Mouse (Mus musculus) midbrain, embryonic 15.5 days (tissue): ENCODE results near the gene Zcchc24. TPM values are rescaled to one million over a fixed set of nuclear protein-coding genes. Genes with fewer than 3 reads are reported as not detected.
A peak's percentile ranks its signal among the peaks of the same experiment; 100 is the strongest.
"Not testable (repeated sequence)": the region's sequence is repeated elsewhere in the genome, so short reads cannot be mapped to it uniquely, and the experiment has no call there.

ENCODE experiments used
- ATAC-seq: fragments of 200-750 bp; cut with Nextera tagmentation; replicated peaks from 2 replicates; pipeline ENCODE4 v1.8.0; 2017; ENCODE audit warnings: moderate TSS enrichment
- H3K27ac ChIP-seq: fragments of 300-500 bp; sonication (generic); 2 replicates; pipeline ENCODE4 v1.5.1; 2015; ENCODE audit warnings: mild to moderate bottlenecking, inconsistent platforms
- H3K27me3 ChIP-seq: fragments of 300-500 bp; sonication (generic); replicated peaks from 2 replicates; pipeline ENCODE4 v1.6.1; 2015; ENCODE audit warnings: inconsistent platforms
- H3K36me3 ChIP-seq: fragments of 300-500 bp; sonication (generic); replicated peaks from 2 replicates; pipeline ENCODE4 v1.6.1; 2015; ENCODE audit warnings: inconsistent platforms
- H3K4me1 ChIP-seq: fragments of 300-500 bp; sonication (generic); 2 replicates; pipeline ENCODE4 v1.6.1; 2015; ENCODE audit warnings: inconsistent platforms
- H3K4me2 ChIP-seq: fragments of 300-500 bp; sonication (generic); 2 replicates; pipeline ENCODE4 v1.6.1; 2015; ENCODE audit warnings: inconsistent platforms, mild to moderate bottlenecking, moderate library complexity
- H3K4me3 ChIP-seq: fragments of 300-500 bp; sonication (generic); 2 replicates; pipeline ENCODE4 v1.5.1; 2015; ENCODE audit warnings: mild to moderate bottlenecking, inconsistent platforms
- H3K9ac ChIP-seq: fragments of 300-500 bp; sonication (generic); 2 replicates; pipeline ENCODE4 v1.6.1; 2015; ENCODE audit warnings: mild to moderate bottlenecking, inconsistent platforms
- H3K9me3 ChIP-seq: fragments of 300-500 bp; sonication (generic); 2 replicates; pipeline ENCODE4 v1.6.1; 2016; ENCODE audit warnings: inconsistent platforms
- WGBS: fragments of 180-500 bp; shearing (Covaris S2); methylation state at CpG from one replicate; pipeline ENCODE4 v1.1.7; 2015; ENCODE audit warnings: mixed read lengths; 5-methylcytosine and 5-hydroxymethylcytosine counted together
- polyA plus RNA-seq: library from polyadenylated mRNA; unstranded; fragments of >200 nt; fragmentation: Nextera tagmentation; extraction: Ambion mirVana; gene quantifications from 2 replicates; pipeline ENCODE4 v1.2.1, GENCODE M21; 2015

Gene Zcchc24
- 12.3 and 14.2 TPM in 2 replicates for polyA plus RNA-seq

GRCm38 (mm10) chr14:25768915-25769625 is at the start of gene Zcchc24:
Zcchc24 (minus strand) TSS chr14:25769039.
- H3K4me1 ChIP-seq: peaks cover 25% of the 10 kb centered on the region
- under 1% methylated on average over 40 of the region's 55 CpGs for WGBS
- peak within 1 kb of the TSS; percentile 48 for H3K27ac ChIP-seq
- peak within 1 kb of the TSS; percentile 88 for H3K4me2 ChIP-seq
- H3K9me3 ChIP-seq: no peaks in the 10 kb centered on the region
- peak; percentile 83 for ATAC-seq
- H3K4me3 ChIP-seq: peak within 1 kb of the TSS; percentile 55
- peak within 1 kb of the TSS; percentile 40 for H3K9ac ChIP-seq
- no peaks in the 10 kb centered on the region for H3K36me3 ChIP-seq
- H3K27me3 ChIP-seq: 0 out of 2 replicates have a peak, but pooled peaks cover 6% of the 10 kb centered on the region

DNA sequence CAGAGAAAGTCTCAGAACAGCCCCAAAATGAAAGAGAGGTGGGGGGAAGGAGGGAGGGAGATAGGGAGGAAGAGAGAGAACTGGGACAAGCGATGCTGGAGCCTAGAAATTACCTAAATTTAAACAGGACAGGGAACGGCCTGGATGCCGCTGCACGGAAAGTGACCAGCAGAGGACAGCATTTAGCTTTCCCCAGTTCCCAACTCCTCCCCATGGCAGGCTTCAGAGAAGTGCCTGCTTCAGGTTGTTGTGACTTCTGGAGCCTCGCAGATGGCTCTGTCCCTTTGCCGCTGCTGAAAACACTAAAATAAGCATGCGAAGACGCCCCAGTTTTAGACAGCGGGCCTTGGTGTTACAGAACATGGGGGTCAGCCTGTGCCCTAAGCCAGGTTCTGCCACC is 47.6 kb upstream of the Zcchc24 start:
- no peak overlapping the region for H3K9ac ChIP-seq
- H3K36me3 ChIP-seq: no peaks in the 10 kb centered on the region
- no peak overlapping the region for H3K4me3 ChIP-seq
- no peaks in the 10 kb centered on the region for H3K4me1 ChIP-seq
- no peak overlapping the region for H3K27ac ChIP-seq
- H3K4me2 ChIP-seq: no peak overlapping the region
- H3K27me3 ChIP-seq: no peaks in the 10 kb centered on the region
- WGBS: 11% methylated on average over 9 of the region's 9 CpGs
- no peaks in the 10 kb centered on the region for H3K9me3 ChIP-seq
- ATAC-seq: peak; percentile 62; the same call in 1 of the 2 replicates

GRCm38 (mm10) chr14:25814140-25814539 is 45.3 kb upstream of the Zcchc24 start:
- no peak for ATAC-seq
- no peak overlapping the region for H3K27ac ChIP-seq
- H3K9me3 ChIP-seq: no peaks in the 10 kb centered on the region
- no peaks in the 10 kb centered on the region for H3K36me3 ChIP-seq
- H3K4me2 ChIP-seq: no peak overlapping the region
- no peak overlapping the region for H3K9ac ChIP-seq
- H3K4me3 ChIP-seq: no peak overlapping the region
- H3K27me3 ChIP-seq: no peaks in the 10 kb centered on the region
- H3K4me1 ChIP-seq: no peaks in the 10 kb centered on the region

GRCm38 (mm10) chr14:25811026-25811425 is 42.2 kb upstream of the Zcchc24 start:
- H3K27me3 ChIP-seq, H3K9me3 ChIP-seq, H3K9ac ChIP-seq, H3K27ac ChIP-seq, ATAC-seq, H3K4me3 ChIP-seq, H3K4me1 ChIP-seq, H3K4me2 ChIP-seq, H3K36me3 ChIP-seq: not testable (repeated sequence)
- 66% methylated on average over 1 of the region's 1 CpGs for WGBS

- H3K4me3 ChIP-seq: no peak overlapping the region
- H3K27ac ChIP-seq: no peak overlapping the region
- 93% methylated on average over 7 of the region's 7 CpGs for WGBS
- H3K9ac ChIP-seq: no peak overlapping the region
- no peak for ATAC-seq
- H3K4me1 ChIP-seq: no peaks in the 10 kb centered on the region
- no peaks in the 10 kb centered on the region for H3K36me3 ChIP-seq
- H3K27me3 ChIP-seq: no peaks in the 10 kb centered on the region
- no peaks in the 10 kb centered on the region for H3K9me3 ChIP-seq
- no peak overlapping the region for H3K4me2 ChIP-seq
Measured at GRCm38 (mm10) chr14:25806561-25806960, 37.7 kb upstream of the Zcchc24 start.

DNA sequence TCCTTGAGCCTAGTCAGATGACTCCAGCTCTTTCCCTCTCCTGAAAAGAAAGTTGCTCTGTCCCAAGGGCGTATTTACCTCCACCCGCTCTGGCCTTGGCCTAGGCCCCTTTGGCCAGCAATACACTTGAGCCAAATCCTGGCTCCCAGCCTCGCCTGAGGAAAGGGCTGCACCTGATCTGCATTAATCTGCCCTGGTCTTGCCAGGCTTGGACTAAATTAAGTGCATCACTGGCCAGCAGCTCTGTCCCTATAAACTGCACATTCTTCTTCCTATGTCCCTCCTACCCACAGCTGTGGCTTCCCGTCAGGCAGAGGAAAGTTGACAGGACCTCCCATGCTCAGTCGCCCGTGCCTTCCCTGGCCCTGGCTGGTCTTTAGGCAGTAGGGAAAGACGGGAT is 37.0 kb upstream of the Zcchc24 start:
- Histone ChIP-seq H3K36me3 (no peaks in the 10 kb centered on the region), H3K4me3 (no peak overlapping the region), H3K9ac (no peak overlapping the region), H3K4me1 (no peaks in the 10 kb centered on the region), H3K27me3 (peaks cover 2% of the 10 kb centered on the region; the same call in 1 of the 2 replicates), H3K27ac (no peak overlapping the region), H3K4me2 (no peak overlapping the region), H3K9me3 (no peaks in the 10 kb centered on the region)
- ATAC-seq: no peak
- 51% methylated on average over 7 of the region's 7 CpGs for WGBS

- peaks cover 4% of the 10 kb centered on the region; the same call in 1 of the 2 replicates for H3K27me3 ChIP-seq
- H3K36me3 ChIP-seq: no peaks in the 10 kb centered on the region
- no peaks in the 10 kb centered on the region for H3K9me3 ChIP-seq
- no peak overlapping the region for H3K4me2 ChIP-seq
- 37% methylated on average over 3 of the region's 3 CpGs for WGBS
- H3K9ac ChIP-seq: no peak overlapping the region
- ATAC-seq: no peak
- H3K4me3 ChIP-seq: no peak overlapping the region
- H3K4me1 ChIP-seq: no peaks in the 10 kb centered on the region
- no peak overlapping the region for H3K27ac ChIP-seq
Measured at GRCm38 (mm10) chr14:25803246-25803809, 34.5 kb upstream of the Zcchc24 start.

DNA sequence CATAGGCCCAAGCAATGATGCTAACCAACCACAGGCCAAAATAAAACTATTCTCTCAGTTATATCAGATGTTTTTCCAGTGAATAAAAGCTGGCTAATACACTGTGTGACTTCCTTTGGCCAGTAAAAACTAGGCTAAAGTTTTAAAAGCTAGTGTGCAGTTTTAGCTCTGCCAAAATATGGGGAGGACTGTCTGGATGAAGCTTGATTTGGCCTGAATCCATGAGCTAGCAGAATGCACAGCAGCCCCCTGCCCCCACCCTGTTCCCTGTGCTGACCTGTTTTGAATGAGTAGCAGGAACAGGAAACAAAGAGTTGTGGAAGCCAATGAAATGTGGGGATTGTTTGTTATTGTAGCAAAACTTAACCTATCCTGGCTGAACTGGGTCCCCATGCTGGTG is 33.7 kb upstream of the Zcchc24 start:
- no peak for ATAC-seq
- H3K4me1 ChIP-seq: no peaks in the 10 kb centered on the region
- no peak overlapping the region for H3K4me2 ChIP-seq

GRCm38 (mm10) chr14:25800166-25800960 is 31.5 kb upstream of the Zcchc24 start:
- no peak for ATAC-seq
- Histone ChIP-seq H3K27me3 (peaks cover 4% of the 10 kb centered on the region; the same call in 1 of the 2 replicates), H3K4me2 (peak overlapping the region; percentile 24; the same call in 1 of the 2 replicates), H3K4me3 (no peak overlapping the region), H3K9ac (no peak overlapping the region), H3K9me3 (no peaks in the 10 kb centered on the region), H3K4me1 (no peaks in the 10 kb centered on the region), H3K36me3 (no peaks in the 10 kb centered on the region), H3K27ac (no peak overlapping the region)
- WGBS: 31% methylated on average over 19 of the region's 19 CpGs

More for the DNA sequence above, 33.7 kb upstream of the Zcchc24 start:
- Histone ChIP-seq H3K4me3 (no peak overlapping the region), H3K27me3 (peaks cover 4% of the 10 kb centered on the region; the same call in 1 of the 2 replicates), H3K9ac (no peak overlapping the region), H3K27ac (no peak overlapping the region), H3K36me3 (no peaks in the 10 kb centered on the region), H3K9me3 (no peaks in the 10 kb centered on the region)

DNA sequence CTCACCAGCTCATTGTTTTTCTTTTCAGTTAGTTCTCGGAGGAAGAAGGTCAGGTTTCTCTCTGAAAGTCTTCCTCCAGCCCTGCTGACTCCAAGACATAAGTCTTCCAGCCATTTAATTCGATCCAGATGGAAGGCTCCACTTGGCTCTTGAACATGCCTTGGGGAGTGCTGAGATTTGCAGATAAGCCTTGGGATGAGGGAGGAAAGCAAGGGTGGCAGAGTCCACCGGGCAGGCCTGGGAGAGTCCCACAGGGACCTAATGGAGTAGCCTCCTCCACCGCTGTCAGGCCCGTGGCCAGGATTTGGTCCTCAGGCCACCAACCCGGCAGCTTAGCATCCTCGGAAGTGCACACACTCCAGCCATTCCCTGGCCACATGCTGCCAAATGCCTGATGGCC is 27.8 kb upstream of the Zcchc24 start:
- Histone ChIP-seq H3K4me1 (no peaks in the 10 kb centered on the region), H3K9me3 (no peaks in the 10 kb centered on the region), H3K36me3 (no peaks in the 10 kb centered on the region), H3K4me2 (no peak overlapping the region), H3K27me3 (peaks cover 4% of the 10 kb centered on the region; the same call in 1 of the 2 replicates), H3K4me3 (no peak overlapping the region), H3K27ac (no peak overlapping the region), H3K9ac (no peak overlapping the region)
- WGBS: 84% methylated on average over 7 of the region's 7 CpGs
- ATAC-seq: no peak

- Histone ChIP-seq H3K9ac (no peak overlapping the region), H3K27ac (no peak overlapping the region), H3K4me1 (no peaks in the 10 kb centered on the region), H3K4me2 (no peak overlapping the region), H3K27me3 (peaks cover under 1% of the 10 kb centered on the region; the same call in 1 of the 2 replicates), H3K36me3 (no peaks in the 10 kb centered on the region), H3K9me3 (no peaks in the 10 kb centered on the region), H3K4me3 (no peak overlapping the region)
- ATAC-seq: no peak
- 31% methylated on average over 10 of the region's 10 CpGs for WGBS
Measured at GRCm38 (mm10) chr14:25795561-25796174, 26.8 kb upstream of the Zcchc24 start.

- H3K9ac ChIP-seq: no peak overlapping the region
- no peak overlapping the region for H3K4me2 ChIP-seq
- no peaks in the 10 kb centered on the region for H3K27me3 ChIP-seq
- H3K36me3 ChIP-seq: no peaks in the 10 kb centered on the region
- ATAC-seq: no peak
- no peaks in the 10 kb centered on the region for H3K4me1 ChIP-seq
- H3K4me3 ChIP-seq: no peak overlapping the region
- no peak overlapping the region for H3K27ac ChIP-seq
- 67% methylated on average over 6 of the region's 6 CpGs for WGBS
- no peaks in the 10 kb centered on the region for H3K9me3 ChIP-seq
Measured at GRCm38 (mm10) chr14:25795067-25795466, 26.2 kb upstream of the Zcchc24 start.
